Mouse (Mus musculus) heart, postnatal 0 days (tissue): ENCODE data around the gene Adarb2. TPM values are rescaled to one million over a fixed set of nuclear protein-coding genes. Genes with fewer than 3 reads are reported as not detected.

Experiments
- ATAC-seq: fragments of 200-750 bp; cut with Nextera tagmentation; 2 replicates; pipeline ENCODE4 v1.8.0; 2017; ENCODE audit warnings: low read depth, moderate number of reproducible peaks, moderate library complexity; ENCODE audit not compliant: insufficient read depth
- DNase-seq: peaks from one replicate; pipeline ENCODE4 v3.0.0-alpha.2; 2016; ENCODE audit warnings: low spot score
- H3K27ac ChIP-seq: fragments of 300-500 bp; sonication (generic); 2 replicates; pipeline ENCODE4 v1.5.1; 2014; ENCODE audit warnings: low read depth, mild to moderate bottlenecking
- H3K27me3 ChIP-seq: fragments of 300-500 bp; sonication (generic); 2 replicates; pipeline ENCODE4 v1.6.1; 2014; ENCODE audit warnings: low read length, mixed read lengths; ENCODE audit not compliant: control insufficient read depth, insufficient read depth
- H3K36me3 ChIP-seq: fragments of 300-500 bp; sonication (generic); replicated peaks from 2 replicates; pipeline ENCODE4 v1.6.1; 2014; ENCODE audit warnings: low read length, mixed read lengths; ENCODE audit not compliant: control insufficient read depth, insufficient read depth
- H3K4me1 ChIP-seq: fragments of 300-500 bp; sonication (generic); 2 replicates; pipeline ENCODE4 v1.6.1; 2014; ENCODE audit warnings: antibody characterized with exemption; ENCODE audit not compliant: control insufficient read depth, insufficient read depth
- H3K4me2 ChIP-seq: fragments of 300-500 bp; sonication (generic); 2 replicates; pipeline ENCODE4 v1.6.1; 2014; ENCODE audit warnings: low read depth, mild to moderate bottlenecking, low read length, moderate library complexity
- H3K4me3 ChIP-seq: fragments of 300-500 bp; sonication (generic); 2 replicates; pipeline ENCODE4 v1.5.1; 2014; ENCODE audit warnings: low read depth, low read length
- H3K9ac ChIP-seq: fragments of 300-500 bp; sonication (generic); replicated peaks from 2 replicates; pipeline ENCODE4 v1.6.1; 2014; ENCODE audit warnings: low read depth, low read length, mixed read lengths
- H3K9me3 ChIP-seq: fragments of 300-500 bp; sonication (generic); replicated peaks from 2 replicates; pipeline ENCODE4 v1.6.1; 2016; ENCODE audit warnings: low read length; ENCODE audit not compliant: control insufficient read depth
- CTCF ChIP-seq: IDR thresholded peaks from 2 replicates; pipeline ENCODE4 v1.5.1; 2016; ENCODE audit warnings: antibody characterized with exemption, control low read depth, low read depth
- EP300 ChIP-seq: IDR thresholded peaks from 2 replicates; pipeline ENCODE4 v1.6.1; 2016; ENCODE audit warnings: antibody characterized with exemption, low read depth
- WGBS: fragments of 180-500 bp; shearing (Covaris S2); extraction: QIAGEN DNeasy Blood & Tissue Kit; methylation state at CpG from one replicate; pipeline ENCODE4 v1.1.7; 2014; 5-methylcytosine and 5-hydroxymethylcytosine counted together
- polyA plus RNA-seq: library from polyadenylated mRNA; unstranded; fragments of >200 nt; fragmentation: Nextera tagmentation; extraction: Ambion mirVana; gene quantifications from 2 replicates; pipeline ENCODE4 v1.2.1, GENCODE M21; 2015
- total RNA-seq: library from RNA; depleted of rRNA; stranded (reverse); fragments of >200 nt; gene quantifications from 2 replicates; pipeline ENCODE4 v1.2.3, GENCODE M21; 2014; ENCODE audit warnings: low replicate concordance

The Adarb2 gene
- total and polyA plus RNA-seq, 2 experiments from 2014 or later: not detected

DNA sequence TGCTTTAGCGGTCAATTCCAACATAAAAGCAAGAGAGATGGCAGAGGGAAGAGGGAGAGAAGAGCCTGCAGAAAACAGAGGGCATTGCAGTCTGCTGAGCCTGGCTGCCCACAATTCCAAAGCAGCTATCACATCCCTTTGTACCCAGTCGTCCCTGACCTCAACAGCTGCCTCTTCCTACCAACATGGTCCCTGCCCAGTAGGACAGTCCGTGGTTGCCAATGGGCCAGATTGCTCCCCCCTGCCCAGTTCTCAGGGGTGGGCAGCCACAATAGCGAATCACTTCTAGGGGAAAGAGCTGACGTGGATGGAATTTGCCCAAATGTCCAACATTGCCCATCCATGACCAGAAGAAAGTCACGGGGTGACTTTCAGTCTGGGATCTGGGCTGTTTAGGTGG lies 546.8 kb downstream of the Adarb2 start:
- TF ChIP-seq CTCF (no peak), EP300 (no peak)
- Histone ChIP-seq H3K9me3 (no peaks in the 10 kb centered on the region), H3K4me2 (no peak overlapping the region), H3K9ac (no peak overlapping the region), H3K27ac (no peak overlapping the region), H3K36me3 (no peaks in the 10 kb centered on the region), H3K27me3 (no peaks in the 10 kb centered on the region), H3K4me1 (no peaks in the 10 kb centered on the region), H3K4me3 (no peak overlapping the region)
- ATAC-seq (no peak), DNase-seq (no peak)
- WGBS: 74% methylated on average over 6 of the region's 6 CpGs

DNA sequence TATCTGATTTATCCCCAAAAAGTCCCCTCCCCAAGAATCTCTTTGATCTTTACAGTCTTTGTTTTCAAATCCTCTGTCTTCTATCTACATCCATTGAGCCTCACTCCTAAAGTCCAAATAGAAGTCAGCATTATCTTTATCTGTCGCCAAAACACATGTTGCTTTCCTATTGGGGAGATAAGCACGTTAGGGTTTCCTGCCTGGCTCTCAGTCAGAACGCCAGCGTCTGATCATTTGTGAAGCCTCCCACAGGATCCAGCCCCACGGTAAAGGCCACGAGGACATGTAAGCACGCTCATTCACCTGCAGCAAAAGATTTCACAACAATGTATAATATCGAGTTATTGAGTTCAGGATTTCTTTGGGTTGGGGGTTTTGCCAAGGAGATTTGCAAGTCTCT lies 558.3 kb downstream of the Adarb2 start:
- no peak overlapping the region for H3K9ac ChIP-seq
- no peaks in the 10 kb centered on the region for H3K9me3 ChIP-seq
- H3K4me1 ChIP-seq: no peaks in the 10 kb centered on the region
- TF ChIP-seq EP300: no peak
- H3K27me3 ChIP-seq: no peaks in the 10 kb centered on the region
- no peak overlapping the region for H3K27ac ChIP-seq
- no peak for ATAC-seq
- no peaks in the 10 kb centered on the region for H3K36me3 ChIP-seq
- 13% methylated on average over 8 of the region's 8 CpGs for WGBS
- no peak overlapping the region for H3K4me3 ChIP-seq
- no peak for DNase-seq
- H3K4me2 ChIP-seq: no peak overlapping the region

DNA sequence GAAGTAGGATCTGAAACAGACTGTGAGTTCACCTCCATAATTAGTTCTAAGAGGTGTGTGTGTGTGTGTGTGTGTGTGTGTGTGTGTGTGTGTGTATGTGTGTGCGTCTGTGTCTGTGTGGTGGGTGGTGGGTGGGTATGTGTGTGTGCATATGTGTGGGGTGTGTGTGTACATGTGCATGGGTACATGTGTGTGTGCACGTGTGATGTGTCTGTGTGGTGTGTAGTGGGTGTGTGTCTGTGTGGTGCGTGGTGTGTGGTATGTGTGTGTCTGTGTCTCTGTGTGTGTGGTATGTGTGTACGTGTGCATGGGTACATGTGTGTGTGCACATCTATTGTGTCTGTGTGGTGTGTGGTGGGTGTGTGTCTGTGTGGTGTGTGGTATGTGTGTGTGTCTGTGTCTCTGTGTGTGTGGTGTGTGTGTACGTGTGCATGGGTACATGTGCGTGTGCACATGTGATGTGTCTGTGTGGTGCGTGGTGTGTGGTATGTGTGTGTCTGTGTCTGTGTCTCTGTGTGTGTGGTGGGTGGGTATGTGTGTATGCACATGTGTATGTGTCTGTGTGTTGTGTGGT lies 567.1 kb downstream of the Adarb2 start:
- WGBS: 89% methylated on average over 7 of the region's 7 CpGs
- no peak overlapping the region for H3K4me3 ChIP-seq
- TF ChIP-seq CTCF: no peak
- TF ChIP-seq EP300: no peak
- no peaks in the 10 kb centered on the region for H3K27me3 ChIP-seq
- no peak for DNase-seq
- no peak overlapping the region for H3K27ac ChIP-seq
- H3K4me1 ChIP-seq: no peaks in the 10 kb centered on the region
- H3K4me2 ChIP-seq: no peak overlapping the region
- no peaks in the 10 kb centered on the region for H3K9me3 ChIP-seq
- H3K9ac ChIP-seq: no peak overlapping the region
- no peak for ATAC-seq
- H3K36me3 ChIP-seq: no peaks in the 10 kb centered on the region

DNA sequence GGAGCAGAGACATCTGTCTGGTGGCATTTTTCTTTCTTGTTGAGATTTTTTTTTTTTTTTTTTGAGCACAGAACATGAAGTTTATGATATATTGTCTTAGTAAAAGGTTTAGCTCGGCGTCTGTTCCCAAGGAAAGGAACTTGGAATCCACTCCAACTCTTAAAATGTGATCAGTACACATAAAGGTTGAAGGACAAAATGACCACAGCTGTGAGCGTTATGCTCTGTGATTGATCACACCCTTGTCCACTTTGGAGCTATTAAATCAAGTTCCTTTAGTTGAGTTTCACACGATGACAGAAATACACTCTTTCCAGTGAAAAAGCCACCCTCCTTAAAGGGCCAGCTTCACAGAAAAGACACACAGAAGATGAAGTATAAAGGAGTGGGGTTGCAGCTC lies 568.0 kb downstream of the Adarb2 start:
- no peaks in the 10 kb centered on the region for H3K27me3 ChIP-seq
- H3K9me3 ChIP-seq: no peaks in the 10 kb centered on the region
- H3K4me1 ChIP-seq: no peaks in the 10 kb centered on the region
- no peak overlapping the region for H3K9ac ChIP-seq
- H3K4me3 ChIP-seq: no peak overlapping the region
- H3K36me3 ChIP-seq: no peaks in the 10 kb centered on the region
- WGBS: 71% methylated on average over 4 of the region's 4 CpGs
- no peak overlapping the region for H3K4me2 ChIP-seq
- DNase-seq: no peak
- H3K27ac ChIP-seq: no peak overlapping the region
- TF ChIP-seq EP300 (no peak), CTCF (no peak)
- no peak for ATAC-seq

DNA sequence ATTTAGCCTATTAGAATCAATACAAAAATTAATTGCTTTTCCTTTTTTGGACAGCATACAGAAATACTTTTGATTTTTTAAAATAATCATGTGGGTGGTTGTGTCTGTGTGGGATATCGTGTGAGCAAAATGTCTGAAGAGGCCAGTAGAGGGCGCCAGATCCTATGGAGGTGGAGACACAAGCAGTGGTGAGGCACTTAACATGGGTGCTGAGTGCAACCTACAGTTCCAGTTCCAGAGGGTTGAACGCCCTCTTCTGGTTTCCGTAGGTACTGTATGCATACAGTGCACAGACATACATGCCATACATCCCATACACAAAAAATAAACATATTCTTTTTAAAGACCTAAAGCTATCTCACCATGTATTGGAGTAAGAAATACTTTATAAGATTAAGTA lies 577.8 kb downstream of the Adarb2 start:
- Histone ChIP-seq H3K27ac (no peak overlapping the region), H3K4me2 (no peak overlapping the region), H3K9me3 (no peaks in the 10 kb centered on the region), H3K4me1 (no peaks in the 10 kb centered on the region), H3K27me3 (no peaks in the 10 kb centered on the region), H3K36me3 (no peaks in the 10 kb centered on the region), H3K4me3 (no peak overlapping the region), H3K9ac (no peak overlapping the region)
- ATAC-seq: no peak
- TF ChIP-seq EP300: no peak
- TF ChIP-seq CTCF: peak; percentile 44
- 45% methylated on average over 4 of the region's 4 CpGs for WGBS
- peak; percentile 6 for DNase-seq

DNA sequence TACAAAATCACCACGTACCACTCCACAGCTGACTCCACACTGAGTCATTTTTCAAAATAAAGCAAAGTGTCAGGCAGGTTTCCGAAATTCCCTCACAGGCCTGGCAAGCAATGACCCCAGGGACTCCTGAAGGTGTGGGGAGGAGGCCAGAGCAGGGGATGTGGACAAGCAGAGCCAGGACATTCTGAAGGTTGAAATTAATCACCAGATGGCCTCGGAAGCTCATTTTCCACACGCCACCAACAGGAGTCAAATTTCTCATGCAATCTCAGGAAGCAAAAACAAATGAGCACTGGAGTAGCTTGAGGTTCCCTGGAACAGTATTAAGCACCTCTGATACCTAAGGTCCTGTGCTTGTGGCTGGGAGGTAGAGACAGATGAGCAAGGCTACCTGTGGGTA lies 580.0 kb downstream of the Adarb2 start:
- H3K27me3 ChIP-seq: no peaks in the 10 kb centered on the region

More for the DNA sequence above, 580.0 kb downstream of the Adarb2 start:
- no peak for TF ChIP-seq EP300
- no peak for TF ChIP-seq CTCF
- ATAC-seq (no peak), DNase-seq (no peak)
- Histone ChIP-seq H3K4me2 (no peak overlapping the region), H3K36me3 (no peaks in the 10 kb centered on the region), H3K4me3 (no peak overlapping the region), H3K9me3 (no peaks in the 10 kb centered on the region), H3K27ac (no peak overlapping the region), H3K9ac (no peak overlapping the region), H3K4me1 (no peaks in the 10 kb centered on the region)
- 40% methylated on average over 4 of the region's 4 CpGs for WGBS
